Mouse (Mus musculus): Measurements from ENCODE around the gene Cmah.

Gene Cmah

DNA sequence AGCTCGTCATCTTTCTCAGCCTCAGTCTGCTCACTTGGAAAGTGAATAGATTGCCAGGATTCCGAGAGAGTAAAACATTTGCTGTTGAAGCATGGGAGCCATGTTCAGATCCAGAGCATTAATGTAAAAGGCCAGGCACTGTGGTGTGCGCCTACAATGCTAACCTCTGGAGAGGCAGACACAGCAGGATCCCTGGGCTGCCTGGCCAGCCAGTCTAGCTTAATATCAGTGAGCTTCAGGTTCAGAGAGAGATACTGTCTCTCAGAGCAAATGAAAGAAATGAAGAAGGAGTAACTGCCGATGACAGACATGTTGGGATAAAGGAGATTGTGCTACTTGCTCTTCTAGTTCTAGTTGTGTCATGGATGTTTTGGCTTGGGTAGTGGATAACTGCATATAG lies 91.6 kb downstream of the Cmah start:
- no peak for DNase-seq

DNA sequence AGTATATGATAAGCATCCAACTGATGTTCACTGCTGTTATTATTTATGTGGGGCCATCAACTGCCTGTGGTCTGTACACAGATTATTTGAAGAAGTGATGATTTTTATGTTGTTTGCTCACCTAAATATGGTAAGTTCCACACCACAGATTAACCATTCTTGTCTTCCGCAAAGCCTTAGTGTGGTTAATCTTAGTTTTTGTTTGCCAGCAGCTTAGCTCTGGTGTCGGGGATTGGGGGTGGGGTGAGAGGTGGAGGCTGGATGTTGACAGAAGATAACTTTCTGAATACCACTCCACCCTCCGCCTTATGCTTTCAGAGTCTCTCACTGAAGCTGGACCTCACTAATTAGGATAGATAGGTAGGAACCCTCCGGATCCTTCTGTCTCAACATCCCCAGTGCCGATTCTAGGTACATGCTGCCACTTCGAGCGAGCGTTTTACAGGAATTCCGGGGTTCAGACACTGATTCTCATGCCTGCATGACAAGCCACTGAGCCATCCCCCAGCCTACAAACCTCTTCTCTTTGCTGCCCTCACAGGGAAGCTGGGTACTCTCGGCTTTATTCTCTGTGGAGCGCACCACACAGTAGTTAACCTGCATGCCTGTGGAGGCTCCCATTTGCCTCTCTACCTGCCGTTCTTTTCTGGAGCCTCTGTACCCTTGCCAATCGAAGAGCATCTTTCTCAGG lies 92.5 kb downstream of the Cmah start:
- no peak for DNase-seq

GRCm38 (mm10) chr13:24421987-24422386 lies 94.8 kb downstream of the Cmah start:
- DNase-seq = no peak

DNA sequence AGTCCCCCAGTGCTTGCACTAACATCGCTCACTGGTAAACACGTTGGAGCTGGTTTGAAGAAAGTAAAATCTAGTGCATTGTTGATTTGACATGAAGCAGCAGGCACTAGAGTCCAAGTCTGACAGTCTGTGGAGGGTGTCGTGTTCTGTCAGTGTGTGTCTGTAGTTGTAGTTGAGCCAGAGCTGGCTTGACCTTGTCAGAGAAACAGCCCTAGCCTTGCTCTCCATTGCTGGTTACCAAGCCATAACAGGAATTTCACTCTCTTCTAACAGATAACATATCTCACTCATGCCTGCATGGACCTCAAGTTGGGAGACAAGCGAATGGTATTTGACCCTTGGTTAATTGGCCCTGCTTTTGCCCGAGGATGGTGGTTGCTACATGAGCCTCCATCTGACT lies 103.0 kb downstream of the Cmah start:
- DNase-seq = no peak

DNA sequence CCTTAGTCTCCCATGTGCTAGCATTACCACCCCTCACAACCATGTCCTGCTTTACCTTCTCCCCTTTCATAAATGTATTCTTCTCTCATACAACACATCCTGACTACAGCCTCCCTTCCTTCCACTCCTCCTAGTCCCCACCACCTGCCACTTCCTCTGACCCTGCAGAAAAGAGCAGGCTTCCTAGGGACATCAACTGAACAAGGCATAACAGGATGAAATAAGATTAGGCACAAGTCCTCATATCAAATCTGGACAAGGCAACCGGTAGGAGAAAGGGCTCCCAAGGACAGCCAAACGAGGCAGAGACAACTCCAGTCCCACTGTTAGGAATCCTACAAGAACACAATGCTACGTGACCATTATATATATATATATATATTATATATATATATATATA lies 104.4 kb downstream of the Cmah start:
- no peak for DNase-seq

- DNase-seq = no peak
These were observed 115.1 kb downstream of the Cmah start for GRCm38 (mm10) chr13:24442272-24442671.

DNA sequence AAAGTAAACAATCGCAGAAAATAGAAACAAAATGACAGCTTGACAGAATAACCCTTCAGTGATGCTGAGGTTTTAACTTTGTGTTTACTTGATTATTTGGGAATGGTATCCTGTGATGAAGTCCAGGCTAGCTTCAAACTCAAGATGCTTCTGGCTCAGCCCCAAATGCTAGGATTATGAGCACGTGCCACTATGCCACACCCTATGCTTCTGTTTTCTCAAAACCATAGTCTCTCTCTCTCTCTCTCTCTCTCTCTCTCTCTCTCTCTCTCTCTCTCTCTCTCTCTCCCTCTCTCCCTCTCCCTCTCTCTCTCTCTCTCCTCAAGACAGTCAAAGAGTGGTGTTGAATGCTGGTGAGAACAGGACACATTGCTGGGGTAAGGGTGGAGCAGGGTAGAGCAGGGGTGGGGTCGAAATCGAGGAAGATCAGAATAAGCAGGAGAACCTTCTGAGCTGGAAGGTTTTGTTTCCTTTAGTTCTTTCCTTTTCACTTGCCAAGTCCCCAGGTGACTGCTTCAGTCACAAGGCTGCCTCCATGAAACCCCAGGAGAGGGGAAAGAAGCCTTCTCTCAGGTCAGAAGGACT lies 116.7 kb downstream of the Cmah start:
- DNase-seq = no peak

- DNase-seq = peak; percentile 45
These were observed 117.5 kb downstream of the Cmah start for GRCm38 (mm10) chr13:24444709-24445108.

DNA sequence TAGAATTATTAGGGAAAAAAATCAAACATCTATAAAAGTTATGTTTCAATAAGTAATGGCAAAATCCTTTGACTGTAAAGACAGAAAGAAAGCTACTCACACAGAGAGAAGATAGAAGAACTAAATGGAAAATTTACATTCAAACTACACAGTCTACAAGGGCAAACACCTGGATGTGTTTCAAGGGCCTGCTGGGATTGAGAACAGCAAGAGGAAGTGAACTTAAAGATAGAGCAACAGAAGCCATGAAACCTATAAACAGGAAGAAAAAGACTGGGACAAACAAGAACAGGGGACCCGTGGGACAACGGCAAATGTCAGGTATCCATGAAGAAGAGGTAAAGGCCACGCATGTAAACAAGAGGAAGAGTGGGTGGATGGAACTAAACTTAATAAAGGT lies 118.0 kb downstream of the Cmah start:
- no peak for DNase-seq

GRCm38 (mm10) chr13:24446081-24446480 lies 118.9 kb downstream of the Cmah start:
- no peak for DNase-seq

GRCm38 (mm10) chr13:24447043-24447442 lies 119.8 kb downstream of the Cmah start:
- no peak for DNase-seq

DNA sequence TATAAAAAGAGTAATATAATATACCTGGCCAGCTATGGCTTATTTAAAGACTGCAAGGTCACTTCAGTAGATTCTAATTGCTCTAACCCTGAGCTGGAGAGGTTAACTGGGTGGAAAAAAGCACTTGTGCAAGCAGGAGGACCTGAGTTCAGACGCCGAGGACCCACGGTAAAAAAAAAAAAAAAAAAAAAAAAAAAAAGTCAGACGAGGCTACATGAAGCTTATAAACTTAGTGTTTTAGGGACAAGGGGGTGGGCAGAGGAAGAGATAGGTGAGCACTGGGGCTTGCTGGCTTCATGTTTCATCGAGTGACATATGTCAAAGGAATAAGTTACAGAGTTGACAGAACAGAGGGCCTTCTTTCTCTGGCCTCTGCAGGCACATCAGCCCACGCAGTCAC lies 121.4 kb downstream of the Cmah start:
- DNase-seq = no peak

DNA sequence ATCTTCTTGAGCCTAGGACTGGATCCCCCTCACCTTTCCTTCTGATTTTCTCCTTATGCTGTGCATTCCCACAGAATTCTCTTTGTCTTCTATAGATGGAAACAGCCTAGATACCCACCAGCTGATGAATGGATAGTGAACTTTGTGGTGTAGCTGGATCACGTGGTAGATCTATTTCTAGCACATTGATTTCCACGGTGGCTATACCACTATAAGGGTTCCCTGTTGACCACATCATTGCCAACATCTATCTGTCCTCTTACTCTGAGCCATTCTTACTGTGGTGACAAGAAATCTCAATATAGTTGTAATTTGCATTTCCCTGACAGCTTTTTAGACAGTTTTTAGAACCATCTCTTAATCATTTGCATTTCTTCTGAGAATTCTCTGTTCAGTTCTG lies 124.3 kb downstream of the Cmah start:
- DNase-seq = no peak

DNA sequence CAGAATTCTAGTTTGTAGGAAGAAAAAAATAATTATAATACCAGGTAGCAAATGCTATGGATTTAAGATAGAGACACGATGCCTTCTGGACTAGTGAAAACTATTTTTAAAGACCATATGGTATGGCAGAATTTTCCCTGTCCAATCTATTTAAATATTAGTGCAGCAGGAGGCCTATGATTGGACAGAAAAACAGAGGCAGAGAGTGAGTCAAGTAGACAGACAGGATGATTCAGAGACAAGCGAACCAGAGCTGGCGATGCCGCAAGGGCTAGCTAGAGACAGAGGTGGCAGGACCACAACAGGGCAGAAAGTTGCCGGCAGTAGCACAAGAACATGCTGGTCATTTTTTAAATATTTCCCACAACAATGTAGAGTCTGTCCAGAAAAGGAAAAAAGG lies 126.5 kb downstream of the Cmah start:
- no peak for DNase-seq

DNA sequence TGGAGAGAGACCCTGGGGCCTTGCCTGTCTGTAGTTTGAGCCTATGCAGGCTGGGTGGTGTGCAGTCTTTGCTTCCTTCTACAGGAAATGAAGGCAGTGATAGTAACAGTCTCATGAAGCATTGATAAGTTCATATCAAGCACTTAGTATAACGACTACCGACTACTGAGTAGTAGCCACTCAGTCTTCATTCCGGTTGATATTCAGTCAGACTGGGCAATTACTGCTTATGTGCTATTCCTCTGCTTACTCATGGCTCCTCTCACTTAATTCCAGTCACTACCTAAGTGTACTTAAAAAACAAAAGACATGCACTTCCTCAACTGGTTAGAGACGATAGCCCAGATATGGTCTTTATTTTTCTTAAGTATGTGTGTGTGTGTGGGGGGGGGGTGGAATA lies 129.2 kb downstream of the Cmah start:
- DNase-seq = no peak

GRCm38 (mm10) chr13:24460517-24460916 lies 133.3 kb downstream of the Cmah start:
- DNase-seq = no peak

DNA sequence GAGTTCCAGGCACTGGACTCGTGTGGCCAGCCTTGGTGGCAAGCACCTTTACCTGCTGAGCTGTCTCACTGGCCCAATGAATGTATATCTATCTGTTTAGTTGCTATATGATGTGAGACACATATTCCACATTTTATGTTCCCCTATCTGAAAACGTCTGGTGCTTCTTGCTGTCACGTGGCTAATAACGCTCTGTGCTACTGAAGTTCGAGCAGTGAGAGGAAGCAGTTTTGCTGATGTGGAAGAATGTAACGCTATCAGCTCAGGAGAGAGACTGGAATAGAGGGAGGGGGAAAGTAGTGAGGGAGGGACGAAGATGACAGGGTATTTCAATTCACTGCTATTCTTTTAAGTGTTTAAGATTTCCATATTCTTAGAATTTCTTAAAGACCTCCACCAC lies 136.6 kb downstream of the Cmah start:
- no peak for DNase-seq

GRCm38 (mm10) chr13:24466027-24466426 lies 138.8 kb downstream of the Cmah start:
- DNase-seq = no peak

DNA sequence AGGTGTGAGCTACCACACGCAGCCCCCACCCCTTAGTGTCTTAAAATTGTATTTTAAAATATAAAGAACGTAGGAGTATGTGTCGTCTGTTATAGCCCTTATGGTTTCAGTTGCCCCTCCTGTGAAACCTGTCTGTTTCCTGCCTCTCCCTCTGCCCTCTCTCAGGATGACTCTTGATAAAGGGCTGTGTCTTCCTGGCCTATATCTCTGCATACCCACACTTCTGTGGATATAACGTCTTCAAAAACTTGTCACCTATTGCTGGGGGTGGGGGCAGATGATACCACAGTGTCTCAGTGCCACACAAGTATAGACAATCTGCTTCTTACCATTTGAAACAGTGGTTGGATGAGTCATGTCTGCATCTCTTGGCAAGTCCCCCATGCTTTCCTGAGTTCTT lies 140.6 kb downstream of the Cmah start:
- no peak for DNase-seq

GRCm38 (mm10) chr13:24477564-24477963 lies 150.4 kb downstream of the Cmah start:
- DNase-seq = no peak

GRCm38 (mm10) chr13:24479516-24479915 lies 152.3 kb downstream of the Cmah start:
- DNase-seq = no peak

- DNase-seq = no peak
These were observed 153.6 kb downstream of the Cmah start for GRCm38 (mm10) chr13:24480824-24481223.

DNA sequence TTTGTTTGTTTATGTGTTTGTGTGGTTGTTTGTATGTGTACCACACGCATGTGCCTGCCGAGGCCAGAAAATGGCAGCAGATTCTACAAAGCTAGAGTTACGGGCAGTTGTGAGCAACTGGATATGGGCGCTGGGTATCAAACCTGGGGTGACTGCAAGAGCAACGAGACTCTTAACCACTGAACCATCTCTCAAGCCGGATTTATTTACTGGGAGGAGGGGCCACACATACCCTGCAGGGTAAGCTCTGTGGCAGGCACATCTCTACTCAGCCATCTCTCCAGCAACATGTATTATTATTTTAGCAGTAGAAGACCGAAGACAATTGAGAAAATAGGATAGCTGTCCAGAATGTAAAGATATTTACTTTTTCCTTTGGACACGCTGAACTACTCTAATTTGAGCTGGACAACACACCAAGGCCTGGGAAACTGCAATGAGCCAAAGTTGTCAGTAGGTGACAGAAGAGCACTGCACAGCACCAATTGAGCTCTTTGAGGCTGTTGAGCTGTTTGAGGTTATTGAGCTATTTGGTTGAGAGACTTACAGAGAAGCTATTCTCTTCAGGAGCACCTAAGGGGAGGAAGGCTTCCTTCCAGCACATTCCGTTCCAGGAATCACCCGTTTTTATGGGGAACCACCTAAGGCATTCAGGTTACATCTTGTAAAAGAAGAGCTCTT lies 154.6 kb downstream of the Cmah start:
- peak; percentile 72 for DNase-seq

GRCm38 (mm10) chr13:24483691-24484090 lies 156.5 kb downstream of the Cmah start:
- DNase-seq = no peak

DNA sequence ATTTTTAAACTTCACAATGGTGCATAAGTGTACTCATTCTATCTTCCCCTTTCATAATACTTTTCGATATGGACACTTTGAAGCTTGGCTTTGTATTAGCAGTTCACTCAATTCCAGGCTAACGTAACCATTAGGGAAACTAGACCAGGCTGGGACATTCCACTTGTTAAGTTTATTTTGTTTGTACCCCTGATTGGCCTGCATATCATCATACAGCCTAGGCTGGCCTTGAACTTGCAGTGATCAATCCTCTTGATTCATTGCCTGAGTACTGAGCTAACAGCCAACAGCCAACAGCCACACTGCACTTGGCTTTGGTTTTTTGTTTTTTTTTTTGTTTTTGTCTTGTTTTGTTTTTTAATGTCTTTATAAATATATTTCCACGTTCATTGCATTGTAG lies 157.6 kb downstream of the Cmah start:
- no peak for DNase-seq

Data from lung, postnatal 10 days (tissue).